Mouse (Mus musculus) CD4-positive, CD25-positive, alpha-beta regulatory T cell, adult 2 months (primary cell): ENCODE measurements at regions not wholly inside any gene's neighbourhood (a gene's known extent, or its start where the extent isn't known, plus 50 kb on each side); places are given as distances from the start of the nearest gene placed in this dataset.

Source experiments
- DNase-seq: peaks from one replicate; pipeline ENCODE4 v3.0.0-alpha.2; 2012; ENCODE audit warnings: low read depth, low spot score

DNA sequence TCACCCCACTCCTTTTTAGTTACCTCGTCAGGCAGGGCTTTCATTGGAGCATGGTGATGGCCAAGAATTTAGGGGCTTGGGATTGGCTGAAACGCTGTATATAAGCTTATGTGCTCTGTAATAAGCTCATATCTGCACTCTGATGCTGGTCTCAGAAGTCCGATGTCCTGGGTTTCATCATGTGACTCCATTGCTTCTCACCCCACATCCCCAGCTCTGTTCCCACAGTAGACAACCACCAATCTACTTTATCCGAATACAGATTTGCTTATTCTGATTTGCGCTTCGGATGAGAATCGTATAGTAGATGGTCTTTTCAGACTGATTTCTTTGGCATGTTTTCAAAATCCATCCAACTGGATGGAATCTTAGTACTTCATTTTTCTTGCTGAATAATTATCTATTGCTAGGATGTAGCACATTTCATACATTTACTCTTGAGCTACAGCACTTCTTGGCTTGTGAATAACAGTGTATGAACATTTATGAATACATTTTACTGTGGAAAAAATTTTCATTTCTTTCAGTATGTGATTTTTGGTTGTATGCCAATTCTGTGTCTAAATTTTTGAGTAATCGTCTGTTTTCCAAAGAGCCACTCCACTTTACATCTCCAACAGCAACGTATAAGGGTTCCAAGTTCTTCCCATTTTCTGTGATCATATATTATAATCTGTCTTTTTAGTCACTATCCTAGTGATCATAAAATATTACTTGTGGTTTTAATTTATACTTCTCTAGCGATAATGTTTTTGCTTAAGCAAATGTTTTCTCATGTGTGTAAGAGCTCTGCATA is 185.7 kb downstream of the Hace1 start:
- no peak for DNase-seq

DNA sequence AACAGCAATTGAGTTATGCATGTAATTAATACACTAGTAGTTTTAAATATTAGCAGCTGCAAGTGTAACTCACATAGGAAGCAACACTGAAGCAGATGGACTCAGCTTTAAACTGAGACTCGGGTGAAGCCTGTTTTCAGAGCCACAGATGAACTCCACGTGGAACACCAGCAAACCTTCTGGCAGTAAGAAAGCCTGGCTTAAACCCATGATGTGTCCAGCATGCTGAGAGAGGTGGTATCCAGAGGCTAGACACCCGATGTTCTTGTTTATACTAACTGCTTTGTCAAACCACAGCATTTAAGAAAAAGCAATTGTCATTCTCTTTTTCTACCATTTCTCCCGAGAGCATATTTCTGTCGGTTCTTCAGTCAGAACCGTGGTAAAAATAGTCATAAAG is 202.1 kb downstream of the Hace1 start:
- DNase-seq, result no peak

DNA sequence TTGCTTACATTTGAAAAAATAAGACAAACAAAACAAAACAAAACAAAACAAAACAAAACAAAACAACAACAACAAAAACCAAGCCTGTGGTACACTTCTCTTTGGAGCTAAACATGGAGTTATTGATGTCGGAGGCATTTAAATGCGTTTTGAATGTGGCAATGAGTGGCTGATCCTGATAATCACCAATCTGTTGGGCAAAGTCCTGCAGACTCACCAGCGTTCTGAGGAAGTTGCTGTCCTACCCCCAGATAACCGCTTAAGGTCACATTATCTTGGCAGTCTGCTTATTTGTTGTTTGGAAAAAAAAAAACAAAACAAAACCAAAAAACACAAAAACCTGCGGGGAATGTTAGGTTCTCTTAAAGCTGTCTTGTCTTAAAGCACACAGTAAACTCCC is 205.4 kb downstream of the Hace1 start:
- no peak for DNase-seq

DNA sequence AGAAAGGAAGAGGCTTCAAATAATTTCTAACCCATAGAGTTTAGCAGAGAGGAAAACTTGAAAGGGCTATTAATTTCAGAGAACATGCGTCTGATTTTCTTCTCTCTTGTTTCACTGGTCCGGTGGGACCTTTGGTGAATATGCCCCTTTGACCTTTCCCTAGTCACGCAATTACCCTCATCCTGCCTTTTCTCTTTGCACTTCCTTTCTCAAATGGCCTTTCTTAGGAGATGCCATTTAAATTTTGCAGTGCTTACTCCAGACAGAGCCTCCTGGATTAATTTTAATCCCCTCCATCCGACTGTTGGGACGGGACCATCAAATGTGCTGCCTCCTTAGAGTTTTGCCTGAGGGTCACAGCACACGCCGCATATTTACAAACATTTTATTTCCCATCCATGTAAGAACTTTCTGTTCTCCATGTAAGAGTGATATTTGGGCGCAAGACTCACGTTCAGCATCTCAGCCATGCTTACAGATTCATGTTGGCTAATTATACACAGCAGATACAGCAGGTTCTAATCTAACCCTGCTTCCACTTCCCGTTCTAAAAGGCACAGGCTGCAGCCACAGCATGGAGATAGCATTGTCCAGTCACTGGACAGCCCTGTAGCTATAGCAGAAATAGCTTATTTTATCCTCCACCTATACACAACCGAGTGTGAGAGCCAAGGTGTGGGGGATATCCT is 206.0 kb downstream of the Hace1 start:
- DNase-seq, result no peak

DNA sequence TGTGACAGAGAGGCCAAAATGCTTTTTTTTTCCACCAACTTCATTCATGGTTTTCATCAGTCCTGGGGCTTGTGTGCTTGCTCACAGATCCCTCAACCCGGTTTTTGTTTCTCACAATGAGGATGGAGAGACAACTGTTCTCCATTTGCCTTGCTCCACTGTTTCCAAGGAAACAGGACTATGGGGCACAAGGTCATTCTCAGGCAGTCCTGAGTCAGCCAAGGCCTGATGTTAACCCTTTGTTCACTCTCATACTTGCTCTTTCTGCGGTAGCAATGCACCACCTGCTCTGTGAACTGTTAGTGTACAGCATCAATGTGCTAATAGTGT is 206.5 kb downstream of the Hace1 start:
- DNase-seq, result no peak

DNA sequence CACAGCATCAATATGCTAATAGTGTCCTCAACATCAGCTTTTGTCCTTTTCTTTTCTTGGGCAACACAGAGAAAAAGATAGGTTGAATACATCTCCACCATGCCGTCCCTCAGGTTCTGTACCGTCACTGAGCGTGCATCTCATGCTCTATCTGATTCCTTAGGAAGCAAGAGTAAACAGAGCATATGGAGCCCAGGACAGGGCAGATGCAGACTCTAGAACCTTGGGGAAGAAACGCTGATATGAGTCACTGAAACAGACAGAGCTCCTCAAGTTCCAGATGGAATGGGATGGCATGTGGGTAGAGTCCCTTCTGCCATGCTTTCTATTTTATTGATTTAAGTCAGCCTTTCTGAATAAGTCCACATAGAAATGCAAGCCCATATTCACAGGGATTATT is 206.9 kb downstream of the Hace1 start:
- DNase-seq, result no peak

DNA sequence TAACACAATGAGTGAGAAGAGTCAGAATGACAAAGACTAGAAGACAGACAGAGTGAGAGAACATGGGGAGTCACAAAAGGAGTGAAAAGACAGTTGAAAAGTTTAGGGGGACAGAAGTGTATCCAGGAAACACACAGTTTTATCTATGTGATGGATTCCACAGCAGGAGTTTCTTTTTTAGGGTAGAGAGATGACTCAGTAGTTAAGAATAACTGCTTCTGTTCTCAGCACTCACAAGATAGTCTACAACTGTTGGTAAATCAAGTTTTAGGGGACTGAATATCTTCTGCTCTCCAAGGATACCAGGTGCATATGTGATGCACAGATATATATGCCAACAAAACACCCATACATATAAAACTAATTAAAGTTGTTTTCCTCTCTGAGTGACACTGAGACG is 210.7 kb downstream of the Hace1 start:
- no peak for DNase-seq

DNA sequence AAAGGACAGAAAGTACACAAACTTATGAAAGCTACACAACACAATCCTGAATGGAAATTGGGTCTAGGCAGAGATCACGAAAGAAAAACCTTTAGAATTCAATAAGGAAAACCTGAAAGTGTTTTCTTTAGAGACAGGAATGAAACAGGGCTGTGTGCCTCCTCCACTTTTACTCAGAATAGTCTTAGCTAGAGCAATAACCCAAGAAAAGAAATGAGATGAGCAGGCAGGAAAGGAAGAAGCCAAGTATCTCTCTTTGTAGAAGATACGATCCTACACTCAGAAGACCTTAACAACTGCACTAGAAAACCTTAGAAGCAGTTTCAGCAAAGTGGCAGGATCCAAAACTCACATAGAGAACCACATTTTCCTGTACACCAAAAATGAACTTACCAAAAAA is 218.0 kb downstream of the Hace1 start:
- no peak for DNase-seq

DNA sequence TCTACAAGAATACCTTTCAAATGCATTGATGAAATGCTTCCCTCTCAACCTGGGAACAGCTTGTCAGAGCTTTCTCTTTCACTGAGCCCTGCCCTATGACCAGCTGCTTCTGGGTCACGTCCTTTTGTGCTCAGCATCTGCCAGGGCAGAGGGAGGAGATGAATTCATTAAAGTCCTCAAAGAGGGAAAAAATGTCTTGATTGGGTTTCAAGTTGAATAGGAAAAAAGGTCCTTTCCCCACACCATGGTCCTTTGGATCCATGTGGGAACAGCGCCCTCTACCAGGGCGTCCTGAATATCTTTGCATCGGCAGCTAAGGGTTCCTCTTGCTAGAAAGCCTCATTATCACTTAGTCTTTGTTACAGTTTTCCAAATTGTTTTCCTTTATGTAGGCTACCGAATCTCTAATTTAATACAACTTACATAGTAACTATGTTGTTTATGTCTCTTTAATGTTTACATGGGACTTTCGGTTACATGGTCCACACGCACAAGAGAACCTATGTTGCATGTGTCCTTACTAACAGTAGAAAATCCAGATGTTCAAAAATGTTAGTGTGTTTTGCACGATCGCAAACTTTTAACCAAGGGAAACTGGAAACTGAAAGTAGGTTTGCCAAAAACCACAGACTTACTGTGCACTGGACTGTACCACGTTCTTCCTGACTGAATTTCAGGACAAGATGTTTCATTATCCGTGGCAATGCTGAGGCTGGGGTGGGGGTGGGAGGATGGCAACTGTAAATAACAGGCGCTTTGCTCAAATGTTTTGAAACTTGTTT is 222.6 kb downstream of the Hace1 start:
- DNase-seq, result peak; percentile 31

DNA sequence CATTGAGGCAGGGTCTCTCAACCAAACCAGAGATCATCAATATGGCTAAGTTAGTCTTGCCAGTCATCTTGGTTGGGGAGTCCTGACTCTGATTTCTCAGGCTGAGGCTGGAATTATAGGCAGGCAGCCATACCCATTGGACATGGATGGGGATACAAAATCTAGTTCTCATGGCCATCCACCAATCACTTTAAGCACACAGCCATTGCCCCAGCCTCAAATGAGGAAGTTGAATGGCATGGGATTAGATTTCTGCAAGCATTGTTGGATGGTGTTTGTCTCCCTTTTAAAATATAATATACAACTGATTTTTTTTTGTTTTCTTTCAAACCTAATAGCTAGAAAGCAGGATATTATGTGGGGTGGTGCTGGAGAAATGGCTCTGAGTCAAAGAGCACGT is 223.8 kb downstream of the Hace1 start:
- DNase-seq, result no peak

DNA sequence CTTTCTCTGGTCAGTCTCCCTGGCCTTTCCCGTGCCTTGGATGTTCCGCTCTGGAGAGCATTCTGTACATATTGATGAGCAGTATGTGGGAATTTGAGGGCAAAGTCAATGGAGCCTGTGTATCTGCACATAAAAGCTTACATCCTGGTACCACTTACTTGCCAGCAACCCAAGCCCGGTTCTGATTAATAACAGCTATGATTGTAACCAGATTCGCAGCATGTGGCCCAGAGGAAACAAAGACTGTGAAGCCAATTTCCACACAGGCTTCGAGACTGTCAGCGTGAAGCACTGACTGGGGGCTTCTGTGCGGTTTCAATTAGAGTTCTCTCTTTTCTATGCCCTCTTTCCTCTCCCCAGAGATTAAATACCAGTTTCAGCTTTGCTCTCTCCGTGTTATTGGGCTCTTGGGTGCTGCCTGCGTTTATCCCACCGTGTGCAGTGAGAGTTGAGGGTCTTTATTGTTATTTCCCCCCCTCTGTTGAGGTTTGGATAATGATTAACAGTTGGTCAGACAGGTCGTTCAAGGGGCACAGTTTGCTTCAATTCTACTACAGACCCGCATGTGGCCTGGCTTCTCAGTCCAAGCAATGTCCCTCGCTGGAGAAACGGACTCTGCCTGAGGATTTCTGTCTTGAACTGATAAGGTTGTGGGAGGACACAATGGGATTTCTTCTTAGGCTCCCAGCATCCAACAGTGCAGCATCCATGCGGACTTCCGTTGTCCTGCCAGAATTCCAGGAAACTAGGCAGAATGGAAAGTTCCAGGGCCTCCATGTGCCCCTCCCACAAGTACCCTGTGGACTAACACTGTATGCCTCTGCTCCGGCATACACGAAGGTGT is 229.6 kb downstream of the Hace1 start:
- no peak for DNase-seq

DNA sequence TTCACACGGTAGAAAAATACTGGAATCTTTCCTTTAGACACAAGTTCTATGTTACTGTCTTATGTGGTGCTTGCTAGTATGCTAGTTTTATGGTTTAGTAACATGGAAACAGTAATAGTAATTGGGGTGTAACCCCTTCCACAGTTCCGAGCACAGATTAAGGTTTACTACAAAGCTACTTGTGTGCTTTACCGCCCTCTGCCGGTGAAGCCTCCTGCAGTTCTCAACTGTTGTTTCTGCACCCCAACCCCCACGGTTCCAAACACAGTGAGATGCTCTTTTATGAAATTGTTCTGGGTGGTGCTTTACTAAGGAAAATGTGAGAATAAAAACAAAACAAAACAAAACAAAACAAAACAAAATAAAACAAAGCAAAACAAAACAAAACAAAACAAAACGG is 234.3 kb downstream of the Hace1 start:
- DNase-seq, result peak; percentile 56

DNA sequence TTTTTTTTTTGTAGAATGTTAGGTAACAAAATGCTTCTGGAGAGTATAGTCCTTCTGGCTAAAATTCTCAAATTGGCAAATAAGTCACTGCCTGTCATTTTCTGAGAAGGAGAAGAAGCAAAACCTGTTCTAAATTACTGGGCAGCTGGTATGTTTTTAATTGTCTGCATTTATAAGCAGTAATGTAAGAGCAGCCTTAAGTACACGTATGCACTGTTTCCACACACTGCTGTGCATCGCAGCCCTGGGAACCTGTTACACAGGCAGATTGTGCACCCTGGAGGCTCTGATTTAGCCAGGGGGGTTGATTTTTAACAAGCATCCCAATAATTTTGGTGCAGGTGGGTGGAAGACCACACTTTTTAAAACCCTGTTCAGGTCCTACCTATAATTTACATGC is 236.2 kb downstream of the Hace1 start:
- DNase-seq, result no peak

DNA sequence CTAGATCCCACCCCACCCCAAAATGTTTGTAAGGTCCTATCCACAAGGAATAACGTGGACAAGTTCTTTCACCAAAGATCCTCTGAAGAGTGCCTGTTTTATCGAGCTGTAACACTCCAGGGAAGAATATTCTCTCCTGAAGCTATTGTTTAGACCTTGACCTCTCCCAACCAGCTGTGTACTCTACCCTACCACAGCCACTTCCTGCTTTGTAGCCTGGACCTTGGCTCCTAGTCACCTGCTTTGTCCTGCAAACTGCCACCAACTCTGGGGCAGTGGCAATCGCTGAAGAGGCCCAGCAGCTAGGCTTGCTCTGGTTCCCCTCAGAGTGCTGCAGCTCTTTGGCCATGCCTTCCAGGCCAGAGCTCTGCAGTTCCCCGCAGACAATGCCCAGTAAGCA is 239.1 kb downstream of the Hace1 start:
- no peak for DNase-seq

DNA sequence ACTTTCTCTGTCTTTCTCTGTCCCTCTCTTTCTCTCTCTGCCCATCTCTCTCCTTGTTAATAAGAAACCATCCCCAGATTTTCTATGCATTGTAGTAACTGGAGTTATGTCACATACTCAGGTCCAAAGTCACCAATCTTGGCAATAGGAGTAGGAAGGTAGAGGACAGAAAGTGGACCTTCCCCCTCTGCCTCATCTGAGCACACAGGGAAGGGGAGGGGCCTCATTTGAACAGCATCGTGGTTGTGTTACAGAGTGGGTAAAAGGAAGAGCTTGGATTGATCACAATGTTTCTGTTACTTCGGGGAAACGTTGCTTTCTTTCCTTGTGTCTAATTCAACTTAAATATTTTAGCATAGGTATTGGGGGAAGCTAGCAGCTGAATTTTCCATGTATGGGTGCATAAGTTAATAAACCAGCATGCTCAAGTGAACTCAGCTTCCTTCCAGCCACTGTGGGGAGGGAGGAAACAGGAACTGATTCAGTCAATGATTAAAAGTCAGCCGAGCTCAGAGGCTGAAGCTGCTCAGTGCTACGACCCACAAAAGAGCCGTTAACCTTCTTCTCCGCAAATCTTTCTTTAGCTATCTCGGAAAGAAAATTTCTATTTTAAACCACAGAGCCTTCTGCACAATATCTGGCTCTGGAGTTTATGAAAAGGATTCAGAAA is 243.5 kb downstream of the Hace1 start:
- DNase-seq, result peak; percentile 30

DNA sequence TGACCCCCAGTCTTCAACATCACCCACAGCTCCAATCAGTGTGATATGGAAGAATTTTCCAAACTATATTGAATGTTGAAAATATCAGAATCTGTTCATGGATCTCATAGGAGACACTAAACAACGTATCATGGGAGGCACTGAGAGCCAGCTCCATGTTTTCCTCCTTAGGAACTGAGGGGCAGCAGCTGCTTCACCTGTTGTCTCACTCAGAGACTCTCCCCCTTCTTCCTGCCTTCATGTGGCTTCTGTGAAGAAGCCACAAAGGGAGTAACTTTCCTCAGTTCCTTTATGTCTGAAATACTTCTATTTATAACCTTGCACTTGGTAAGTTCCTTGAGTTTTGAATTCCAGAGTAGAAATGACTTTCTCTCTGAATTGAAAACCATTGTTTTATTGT is 244.6 kb downstream of the Hace1 start:
- peak; percentile 3 for DNase-seq

DNA sequence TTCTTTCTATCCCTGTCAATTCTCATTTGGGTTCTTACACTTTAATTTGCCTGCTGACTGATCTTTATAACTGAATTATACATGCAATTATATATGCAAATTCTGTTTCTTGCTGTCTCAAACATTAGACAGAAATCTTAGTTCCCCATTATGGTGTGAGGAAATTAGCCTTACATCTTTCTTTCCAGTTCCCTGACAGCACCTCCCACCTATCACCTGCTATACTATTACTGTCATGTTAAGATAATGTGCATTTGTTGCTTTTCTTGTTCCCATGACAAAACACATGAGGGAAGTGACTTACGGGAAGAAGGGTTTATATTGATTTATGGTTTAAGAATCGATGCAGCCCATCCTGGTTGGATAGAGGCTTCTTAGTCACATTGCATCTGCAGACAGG is 246.0 kb downstream of the Hace1 start:
- DNase-seq, result no peak

DNA sequence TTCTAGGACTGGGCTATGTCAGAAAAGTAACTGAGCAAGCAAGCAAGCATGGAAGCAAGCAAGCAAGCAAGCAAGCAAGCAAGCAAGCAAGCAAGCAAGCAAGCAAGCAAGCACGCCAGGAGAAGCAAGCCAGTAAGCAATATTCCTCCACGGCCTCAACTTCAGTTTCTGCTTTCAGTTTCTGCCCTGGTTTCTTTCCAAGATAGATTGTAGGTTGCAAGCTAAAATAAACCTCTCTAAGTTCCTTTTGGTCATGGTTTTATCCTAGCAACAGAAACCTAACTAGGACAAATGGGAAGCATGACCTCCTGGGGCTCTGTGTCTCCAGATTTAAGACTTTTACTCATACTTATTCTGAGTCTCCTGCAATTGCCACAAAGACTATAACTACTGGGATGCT is 271.0 kb downstream of the Hace1 start:
- no peak for DNase-seq

DNA sequence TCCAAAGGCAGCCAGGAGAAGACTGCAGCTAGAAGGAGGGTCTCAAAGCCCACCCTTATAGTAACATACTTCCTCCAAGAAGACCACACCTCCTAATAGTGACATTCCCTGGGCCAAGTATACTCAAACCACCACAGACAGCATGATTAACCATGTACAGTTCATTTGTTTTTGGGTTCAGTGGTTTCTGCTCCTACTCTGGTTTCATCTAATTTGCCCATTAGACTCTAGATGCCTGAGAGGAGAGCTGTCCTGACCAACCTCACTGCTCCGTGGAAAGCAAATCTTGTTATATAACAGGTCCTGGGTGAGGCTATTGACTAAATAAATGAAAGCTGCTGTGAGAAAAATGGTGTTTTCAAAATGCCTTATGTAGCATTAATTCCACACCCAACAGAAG is 272.2 kb downstream of the Hace1 start:
- DNase-seq, result no peak

DNA sequence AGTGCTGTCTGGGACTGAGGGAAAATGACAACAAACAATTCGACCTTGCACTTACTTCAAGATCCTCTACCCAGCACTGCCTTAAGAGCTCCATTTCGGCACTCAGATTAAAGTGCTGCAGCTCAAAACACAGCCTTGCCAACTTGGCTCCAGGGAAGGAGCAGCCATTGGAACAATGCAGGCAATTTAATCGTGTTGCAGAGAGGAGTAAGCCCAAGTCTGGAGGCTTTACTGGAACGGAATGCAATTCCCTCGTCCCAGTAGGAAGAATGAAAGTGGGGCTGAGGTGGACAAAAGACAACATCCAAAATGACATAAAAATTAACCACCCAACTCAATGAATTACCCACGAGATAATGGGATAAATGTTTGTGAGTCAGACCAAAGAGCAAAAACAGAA is 273.0 kb downstream of the Hace1 start:
- no peak for DNase-seq

DNA sequence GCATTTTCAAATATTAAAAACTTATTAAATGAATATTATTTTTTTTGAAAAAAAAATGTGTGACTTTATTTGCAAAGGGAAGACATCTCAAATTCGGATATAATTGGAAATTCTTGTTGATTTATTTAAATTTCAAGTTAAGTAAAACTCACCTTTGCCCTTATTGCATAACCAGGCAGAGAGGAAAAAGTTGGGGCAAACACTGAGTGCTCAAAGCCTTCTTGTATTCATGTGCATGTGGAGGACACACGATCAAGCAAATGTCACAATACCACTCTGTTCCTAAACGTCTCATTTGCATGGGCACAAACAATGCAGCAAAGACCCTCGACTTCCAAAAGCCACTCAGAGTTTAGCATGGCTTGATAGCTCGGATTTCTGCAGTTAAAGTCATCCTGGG is 275.1 kb downstream of the Hace1 start:
- DNase-seq, result no peak
